Comparison of ENCODE assay signal across 24 mouse cellular contexts in genomic region chr4:111410731-111411130, GRCm38 (mm10). TPM values are rescaled to one million over a fixed set of nuclear protein-coding genes. Genes with fewer than 3 reads are reported as not detected.
"Had no signal": no experiment of that assay in that cellular context is flagged by ENCODE, and none has a peak within 500 bp of the region (broad histone marks: within the 10 kb centered on the region; RNA-seq: fewer than 3 reads in every experiment).

No protein-coding gene starts in this region.

- H3K27me3 ChIP-seq: limb, embryonic 12.5 days; lung, embryonic 15.5 days; midbrain, embryonic 13.5 days; neural tube, embryonic 13.5 days had no signal

- H3K36me3 ChIP-seq: limb, embryonic 12.5 days; liver, embryonic 12.5 days; liver, embryonic 15.5 days; lung, embryonic 15.5 days; midbrain, embryonic 10.5 days; midbrain, embryonic 13.5 days; neural tube, embryonic 13.5 days had no signal

- H3K9ac ChIP-seq: limb, embryonic 12.5 days; liver, embryonic 12.5 days; liver, embryonic 15.5 days; lung, embryonic 15.5 days; midbrain, embryonic 13.5 days; neural tube, embryonic 13.5 days had no signal

- H3K4me1 ChIP-seq: liver, embryonic 12.5 days; liver, embryonic 15.5 days had no signal

- H3K9me3 ChIP-seq: limb, embryonic 12.5 days; liver, embryonic 12.5 days; liver, embryonic 15.5 days; lung, embryonic 15.5 days; midbrain, embryonic 10.5 days; midbrain, embryonic 13.5 days; neural tube, embryonic 13.5 days had no signal

- H3K4me3 ChIP-seq: layer of hippocampus, adult 2 months; limb, embryonic 12.5 days; liver, embryonic 12.5 days; liver, embryonic 15.5 days; lung, embryonic 15.5 days; megakaryocyte, embryonic 14.5 days; midbrain, embryonic 10.5 days; midbrain, embryonic 13.5 days; myocyte; neural tube, embryonic 13.5 days had no signal

- H3K4me2 ChIP-seq: limb, embryonic 12.5 days; liver, embryonic 12.5 days; liver, embryonic 15.5 days; lung, embryonic 15.5 days; midbrain, embryonic 13.5 days; neural tube, embryonic 13.5 days had no signal

- H3K27ac ChIP-seq: layer of hippocampus, adult 2 months; limb, embryonic 12.5 days; liver, embryonic 12.5 days; liver, embryonic 15.5 days; lung, embryonic 15.5 days; midbrain, embryonic 10.5 days; midbrain, embryonic 13.5 days; neural tube, embryonic 13.5 days; stomach, postnatal 0 days had no signal

- DNase-seq: layer of hippocampus, adult 9-11 months; liver; lung, adult 18-20 months; lung, postnatal 10 days; lung, postnatal 36 days; right cerebral cortex, postnatal 14 days; right cerebral cortex, postnatal 4 days; thymus, adult 2 months; thymus, postnatal 14 days; thymus, postnatal 4 days had no signal

- ATAC-seq: inflammation-experienced regulatory T-cells, adult 6 months; intestine, embryonic 16.5 days; liver, embryonic 12.5 days; midbrain, embryonic 13.5 days; midbrain, embryonic 16.5 days had no signal

RNA-seq across cellular contexts. Expression of gene Bend5, which starts 4.1 kb away (rescaled TPM):
- polyA plus RNA-seq: myocyte had no signal
